Mouse (Mus musculus) leukemia stem cell, adult 10-12 weeks (primary cell): Measurements from ENCODE around the gene Lrguk. TPM values are rescaled to one million over a fixed set of nuclear protein-coding genes. Genes with fewer than 3 reads are reported as not detected.

Experiments
- polyA plus RNA-seq: library from polyadenylated mRNA; stranded (reverse); fragments of >175 nt; gene quantifications from 2 replicates; pipeline ENCODE4 v1.2.3, GENCODE M21; 2012; ENCODE audit warnings: low replicate concordance

Lrguk gene
- 0.09 and 0.37 TPM in 2 replicates for polyA plus RNA-seq

DNA sequence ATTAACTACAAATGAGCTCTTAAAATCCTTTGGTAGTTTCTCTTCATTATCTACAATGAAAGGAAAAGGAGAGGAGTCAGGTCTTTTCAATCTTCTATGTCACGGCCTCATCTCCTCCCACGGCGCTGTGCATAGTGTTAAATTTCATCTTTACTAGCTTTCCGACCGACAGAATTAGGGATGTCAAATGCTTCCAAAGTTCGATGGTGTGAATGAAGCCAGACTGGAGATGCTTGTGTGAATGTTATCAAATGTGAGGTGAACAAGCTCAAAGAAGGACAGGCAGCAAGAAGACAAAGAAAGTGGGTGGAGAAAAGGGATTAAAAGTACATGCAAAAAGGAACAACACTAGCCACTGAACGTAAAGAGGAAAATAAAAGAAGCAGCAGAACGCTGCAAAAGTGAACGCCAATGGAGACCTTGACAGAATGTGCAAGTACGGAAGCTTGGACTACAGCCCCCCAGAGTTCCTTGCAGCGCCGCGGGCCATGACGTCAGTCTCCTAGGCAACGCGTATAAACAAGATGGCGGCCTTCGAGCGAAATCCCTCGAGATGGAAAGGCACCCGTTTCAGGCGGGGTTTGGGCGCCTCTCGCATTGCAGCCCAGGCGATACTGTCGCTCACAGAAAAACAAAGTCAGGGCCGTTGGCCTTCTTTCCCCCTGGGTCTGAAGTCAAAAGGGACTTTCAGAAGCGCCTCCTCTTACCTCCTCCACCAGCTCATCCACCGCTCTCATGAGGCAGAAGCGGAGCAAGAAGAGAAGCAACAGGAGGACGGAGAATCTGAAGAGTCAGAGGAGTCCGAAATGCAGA, at the start of gene Lrguk:
Gene Lrguk (plus strand): TSS at position 516 of the 813 bp plus-strand sequence.

DNA sequence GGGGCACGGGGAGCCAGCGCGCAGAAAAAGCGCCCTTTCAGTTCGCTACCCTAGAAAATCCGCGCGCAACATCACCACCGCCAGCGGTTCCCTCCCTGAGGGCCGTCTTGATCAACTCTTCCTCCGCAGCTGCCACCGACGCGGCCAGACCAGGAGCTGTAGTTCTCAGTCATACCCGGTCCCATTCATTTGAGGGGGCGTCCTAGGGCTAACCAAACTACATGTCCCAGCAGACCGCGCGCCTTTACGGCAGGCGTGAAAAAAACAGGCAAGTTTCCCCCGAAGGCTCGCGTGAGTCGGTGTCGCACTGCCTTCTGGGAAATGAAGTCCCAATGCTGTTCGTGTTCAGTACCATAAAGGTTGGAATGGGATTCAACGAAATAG, 147.6 kb downstream of the Lrguk start, which contains the start of gene Slc35b4:
Gene Slc35b4 (minus strand): TSS at position 248 of the 384 bp plus-strand sequence.

Other genes with a start within 250 kb of the Lrguk start
- gene Slc35b4, start 147.7 kb downstream of the Lrguk start, polyA plus RNA-seq, result 1.4 and 3.2 TPM in 2 replicates